Mouse (Mus musculus) frontal cortex, postnatal 36 days (tissue): ENCODE measurements around the gene Arhgef26.

Source experiments
- DNase-seq, 2 experiments: peaks; one replicate each; pipeline ENCODE4 v3.0.0; 2022; ENCODE audit warnings: low spot score in 2 of 2

Arhgef26 gene

GRCm38 (mm10) chr3:62449871-62450496 lies 111.8 kb downstream of the Arhgef26 start:
- no peak for DNase-seq

DNA sequence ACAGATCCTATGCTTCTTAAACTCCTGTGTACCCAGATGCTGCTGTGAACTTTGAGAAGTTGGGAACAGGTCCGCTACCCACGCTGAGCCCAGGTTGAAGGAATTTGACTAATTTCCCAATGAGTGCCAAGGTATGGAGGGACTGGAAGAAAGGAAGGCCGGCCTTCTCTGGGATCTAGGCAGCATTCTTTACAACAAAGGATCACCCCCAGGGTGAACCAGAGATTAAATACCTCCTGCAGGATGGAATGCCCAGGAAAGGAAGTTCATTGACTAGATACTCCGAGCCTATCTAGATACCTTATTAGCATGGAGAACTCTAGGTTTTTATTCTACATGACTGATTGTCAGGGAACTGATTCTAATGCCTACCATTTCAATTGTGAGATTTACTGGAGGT lies 114.8 kb downstream of the Arhgef26 start:
- DNase-seq = no peak

- no peak for DNase-seq
Measured at GRCm38 (mm10) chr3:62454096-62454495, 116.0 kb downstream of the Arhgef26 start.

- DNase-seq = peak; percentile 31 to 35
Measured at GRCm38 (mm10) chr3:62455854-62456253, 117.7 kb downstream of the Arhgef26 start.

DNA sequence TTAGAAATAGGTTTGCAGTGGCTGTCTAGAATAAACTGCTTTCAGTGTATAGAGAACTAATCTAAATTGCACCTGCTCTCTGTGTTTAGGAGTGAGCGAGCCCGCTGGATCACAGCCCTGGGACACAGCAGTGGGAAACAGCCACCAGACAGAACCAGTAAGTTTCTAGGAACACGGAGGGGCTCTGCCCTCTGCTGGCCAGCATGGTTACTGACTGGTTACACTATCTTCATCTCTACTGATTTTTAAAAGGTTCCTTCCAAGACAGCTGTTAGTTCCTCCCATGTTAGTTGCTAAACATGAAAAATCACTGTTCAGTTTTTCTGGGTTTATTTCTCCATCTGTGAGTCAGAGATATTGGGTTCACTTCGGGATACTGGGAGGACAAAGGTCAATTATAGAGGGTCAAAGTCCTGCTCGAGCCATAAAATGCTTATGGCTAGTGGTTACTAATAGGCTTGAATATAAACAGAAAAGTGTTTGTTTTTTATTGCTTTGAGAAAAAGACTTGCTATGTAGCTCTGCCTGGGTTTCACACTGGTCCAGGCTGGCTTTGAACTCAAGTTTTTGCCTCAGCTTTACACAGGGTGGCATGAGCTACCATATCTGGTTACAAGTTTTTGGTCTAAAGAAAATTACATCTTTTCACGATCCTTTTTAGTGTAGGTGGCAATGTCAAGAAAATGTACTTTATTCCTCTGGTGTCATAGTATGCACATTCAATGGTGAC lies 120.3 kb downstream of the Arhgef26 start:
- DNase-seq = peak; percentile 63 to 78

DNA sequence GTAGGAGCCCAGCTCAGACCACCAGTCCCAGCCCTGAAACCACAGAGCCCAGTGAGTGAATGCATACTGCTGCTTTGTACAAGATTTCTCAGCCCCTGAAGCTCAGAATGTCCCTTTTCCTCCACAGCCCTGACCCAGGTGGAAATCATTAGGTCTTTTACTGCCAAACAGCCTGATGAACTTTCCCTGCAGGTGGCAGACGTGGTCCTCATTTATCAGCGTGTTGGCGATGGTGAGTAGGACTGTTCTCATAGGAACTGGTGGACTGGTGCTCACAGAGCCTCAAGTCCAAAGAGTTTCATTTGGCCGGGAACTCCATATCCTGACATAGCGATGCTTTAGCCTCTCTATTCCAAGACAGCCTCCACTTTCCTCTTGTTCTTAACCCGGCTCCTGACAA lies 121.3 kb downstream of the Arhgef26 start:
- no peak for DNase-seq

DNA sequence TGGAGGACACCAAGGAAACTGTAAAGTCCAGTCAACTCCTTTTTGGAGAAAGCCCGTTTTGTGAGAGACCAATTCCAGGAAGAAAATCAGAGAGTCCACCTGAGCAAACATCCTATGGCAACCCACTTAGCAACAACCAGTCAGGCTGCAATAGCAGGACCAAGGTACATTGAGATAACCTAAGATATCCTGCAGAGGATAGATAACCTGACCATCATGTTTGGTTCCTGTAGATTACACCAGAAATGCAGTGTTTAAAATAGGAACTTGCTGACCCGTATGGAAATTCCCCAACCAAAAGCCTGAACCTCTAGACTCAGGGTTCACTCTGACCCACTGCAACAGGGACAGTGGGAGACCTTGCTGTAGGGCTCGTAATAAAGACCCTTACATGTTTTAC lies 126.1 kb downstream of the Arhgef26 start:
- DNase-seq = no peak

DNA sequence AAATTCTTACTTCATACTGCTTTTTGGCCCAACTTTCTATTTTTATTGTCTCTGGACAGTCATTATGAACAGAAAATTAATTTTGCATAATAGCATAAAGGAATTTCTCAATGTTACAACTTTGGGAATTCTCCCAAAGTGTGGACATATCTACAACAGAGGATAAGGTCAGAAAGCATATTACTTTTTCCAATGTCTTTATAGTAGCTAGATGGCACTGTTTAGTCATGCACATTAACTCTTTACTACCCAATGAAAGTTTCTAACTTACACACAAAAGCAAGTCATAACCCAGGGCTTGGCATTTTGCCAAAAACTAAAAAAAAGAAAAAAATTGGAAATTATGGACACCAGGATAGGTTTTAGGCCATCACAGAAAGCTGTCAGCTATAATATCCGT lies 132.0 kb downstream of the Arhgef26 start:
- DNase-seq = no peak

DNA sequence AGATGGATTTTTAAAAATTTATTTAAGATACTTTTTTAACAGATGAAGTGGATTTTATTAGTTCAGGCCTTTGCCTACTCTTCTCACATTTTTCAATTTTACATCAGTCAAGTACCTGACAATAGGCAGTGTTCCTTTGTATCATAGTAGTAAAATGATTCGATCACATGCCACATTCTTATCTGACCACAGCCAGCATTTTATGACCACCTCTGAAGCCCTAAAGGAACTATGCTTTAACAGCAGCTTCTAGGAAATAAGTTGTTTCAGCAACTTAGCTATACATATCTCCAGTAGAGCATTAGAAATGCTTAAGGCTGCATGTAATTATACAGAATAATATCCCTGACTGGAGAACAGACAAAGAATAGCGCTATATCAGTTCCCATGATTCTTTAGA lies 146.2 kb downstream of the Arhgef26 start:
- DNase-seq = no peak

DNA sequence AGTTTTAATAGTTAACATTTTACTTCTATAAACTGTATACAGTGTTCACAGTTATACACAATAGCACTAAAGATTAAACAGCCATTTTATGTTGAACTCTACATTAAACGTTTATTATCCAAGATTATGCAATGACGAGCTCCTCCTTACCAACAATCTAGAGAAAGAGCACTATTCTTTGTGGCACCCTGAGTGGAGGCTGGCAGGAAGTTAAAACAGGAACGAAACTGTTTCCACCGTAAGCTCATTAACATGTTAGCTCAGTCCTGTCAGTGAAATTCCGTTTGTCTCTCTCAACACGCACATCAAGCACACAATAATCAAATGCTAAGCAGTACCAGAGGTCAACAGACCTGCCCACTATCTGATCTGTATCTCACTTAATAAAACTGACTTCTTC lies 154.4 kb downstream of the Arhgef26 start:
- no peak for DNase-seq

DNA sequence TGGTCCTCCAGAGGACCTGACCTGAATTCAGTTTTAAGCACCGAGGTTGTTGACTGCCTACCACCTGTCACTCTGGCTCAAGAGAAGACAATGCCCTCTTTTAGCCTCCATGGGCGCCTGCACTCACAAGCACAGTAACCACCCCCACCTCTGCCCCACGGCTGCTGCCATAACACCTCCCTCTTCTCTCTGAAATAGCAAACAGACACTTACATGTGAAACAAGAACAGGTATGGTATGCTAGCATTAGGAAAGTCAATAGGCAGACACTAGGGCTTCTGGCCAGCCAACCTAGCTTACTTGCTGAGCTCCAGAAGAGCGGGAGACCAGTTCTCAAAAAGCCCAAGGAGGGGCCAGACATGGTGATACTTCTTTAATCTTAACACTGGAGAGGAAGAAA lies 161.2 kb downstream of the Arhgef26 start:
- no peak for DNase-seq

DNA sequence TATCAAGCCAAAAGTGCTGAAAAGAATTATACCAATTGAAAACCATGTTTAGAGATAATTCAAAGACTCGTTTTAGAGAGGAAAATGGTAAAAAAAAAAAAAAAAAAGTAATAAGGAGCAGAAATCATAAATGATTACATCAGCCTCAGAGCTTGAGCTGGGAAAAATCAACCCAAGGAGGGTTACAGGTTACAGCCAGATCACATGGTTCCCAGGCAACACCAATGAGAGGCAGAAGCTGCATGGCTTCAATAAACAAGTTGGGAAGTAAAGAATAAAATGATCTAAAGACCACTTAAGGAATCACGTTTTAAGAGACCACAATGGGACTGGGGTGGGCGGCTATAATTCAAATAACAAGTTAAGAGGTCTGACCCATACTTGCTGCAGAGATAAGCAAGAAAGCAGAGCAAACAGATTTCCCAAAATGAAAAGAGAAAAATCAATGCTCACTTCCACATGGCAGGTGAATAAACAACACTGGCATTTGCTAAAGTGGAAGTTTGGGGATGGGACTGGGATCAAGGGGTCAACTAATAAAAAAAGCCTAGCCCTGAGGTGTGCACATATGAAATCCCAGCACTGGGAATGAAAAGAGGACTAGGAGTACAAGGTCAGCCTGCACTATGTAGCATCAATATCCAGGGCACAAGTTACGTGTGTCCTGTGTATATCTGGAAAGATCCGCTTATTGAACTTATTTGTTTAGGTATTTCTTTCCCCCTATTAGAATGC lies 167.2 kb downstream of the Arhgef26 start:
- no peak for DNase-seq

GRCm38 (mm10) chr3:62506488-62507205 lies 168.5 kb downstream of the Arhgef26 start, which contains the start of gene Dhx36:
Dhx36 (minus strand) TSS chr3:62507004.
- DNase-seq = peak; percentile 98 to 99

DNA sequence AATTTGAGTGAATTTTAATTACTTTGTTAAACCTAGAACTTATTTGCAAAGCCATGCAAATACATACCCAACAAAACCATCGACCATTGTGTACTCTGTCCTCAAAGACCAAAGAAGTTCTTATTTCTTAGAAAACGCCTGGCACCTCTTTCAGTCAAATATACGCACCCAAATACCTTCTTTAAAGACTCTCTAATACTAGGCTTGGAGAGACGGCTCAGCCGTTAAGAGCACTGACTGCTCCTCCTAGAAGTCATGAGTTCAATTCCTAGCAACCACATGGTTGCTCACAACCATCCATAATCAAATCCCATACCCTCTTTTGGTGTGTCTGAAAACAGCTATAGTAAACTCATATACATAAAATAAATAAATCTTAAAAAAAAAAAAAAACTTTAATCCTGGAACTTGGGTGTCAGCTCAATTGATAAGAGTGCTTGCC lies 169.1 kb downstream of the Arhgef26 start:
- no peak for DNase-seq
